Mouse (Mus musculus): ENCODE measurements at regions not wholly inside any gene's neighbourhood (a gene's known extent, or its start where the extent isn't known, plus 50 kb on each side); places are given as distances from the start of the nearest gene placed in this dataset.
"Not testable (repeated sequence)": the region's sequence is repeated elsewhere in the genome, so short reads cannot be mapped to it uniquely, and the experiment has no call there.

DNA sequence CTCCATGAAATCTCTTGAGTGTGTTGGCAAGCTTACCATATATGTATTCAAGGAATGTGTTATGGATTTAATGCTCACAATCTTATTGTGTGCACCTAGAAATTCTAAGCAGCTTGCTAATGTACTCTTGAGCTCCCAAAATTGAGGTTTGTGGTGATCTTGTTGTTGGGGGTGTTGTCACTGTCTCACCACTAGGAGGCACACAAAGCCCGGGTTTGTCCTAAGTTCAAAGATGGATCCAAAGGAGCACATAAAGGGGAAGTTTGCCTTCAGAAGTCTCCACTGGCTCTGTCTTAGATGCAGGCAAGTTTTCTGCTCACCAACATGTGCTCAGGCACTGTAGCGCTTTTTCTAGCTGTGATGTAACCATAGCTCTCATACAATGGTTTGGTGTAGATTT is 151.8 kb downstream of the Mrgpra4 start:
- DNase-seq = peak; percentile 17

DNA sequence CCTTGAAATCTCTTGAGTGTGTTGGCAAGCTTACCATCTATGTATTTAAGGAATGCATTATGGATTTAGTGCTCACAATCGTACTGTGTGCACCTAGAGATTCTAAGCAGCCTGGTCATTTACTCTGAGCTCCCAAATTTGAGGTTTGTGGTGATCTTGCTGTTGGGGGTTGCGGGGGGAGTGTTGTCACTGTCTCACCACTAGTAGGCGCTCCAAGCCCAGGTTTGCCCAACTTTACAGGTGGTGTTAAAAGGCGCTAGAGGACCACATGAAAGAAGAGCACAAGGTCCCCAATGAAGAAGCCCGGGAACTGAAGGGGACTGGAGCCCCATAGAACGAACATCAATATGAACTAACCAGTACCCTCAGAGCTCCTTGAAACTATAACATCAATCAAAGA is 180.2 kb upstream of the Mrgpra3 start:
- no peak for DNase-seq

DNA sequence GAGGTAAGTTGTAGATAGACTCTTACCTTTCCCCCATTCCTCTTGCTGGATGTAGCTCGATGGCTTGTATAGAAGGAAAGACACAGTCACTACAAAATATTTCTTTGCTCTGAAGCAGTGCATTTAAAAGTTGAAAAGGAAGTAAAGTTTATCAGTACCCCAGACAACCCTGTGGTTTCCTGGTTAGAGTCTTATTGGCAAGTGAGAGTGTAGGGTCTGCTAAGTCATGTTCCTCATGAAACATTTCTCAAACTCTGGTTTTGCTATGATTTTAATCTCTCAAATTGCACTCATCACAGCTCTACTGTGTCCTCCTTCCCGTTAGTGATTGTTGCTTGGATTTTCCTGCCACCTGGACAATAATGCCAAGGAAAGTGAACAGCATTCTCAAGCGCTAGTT is 146.4 kb upstream of the Mrgpra3 start:
- no peak for DNase-seq

DNA sequence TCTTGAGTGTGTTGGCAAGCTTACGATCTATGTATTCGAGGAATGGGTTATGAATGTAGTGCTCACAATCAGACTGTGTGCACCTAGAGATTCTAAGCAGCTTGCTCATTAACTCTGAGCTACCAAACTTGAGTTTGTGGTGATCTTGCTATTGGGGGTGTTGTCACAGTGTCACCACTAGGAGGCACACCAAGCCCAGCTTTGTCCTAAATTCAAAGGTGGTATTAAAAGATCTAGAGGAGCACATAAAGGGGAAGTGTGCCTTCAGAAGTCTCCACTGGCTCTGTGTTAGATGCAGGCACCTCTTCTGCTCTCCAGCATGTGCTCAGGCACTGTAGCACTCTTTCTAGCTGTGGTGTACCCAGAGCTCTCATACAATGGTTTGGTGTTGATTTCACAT is 138.9 kb upstream of the Mrgpra3 start:
- DNase-seq = not testable (repeated sequence)

DNA sequence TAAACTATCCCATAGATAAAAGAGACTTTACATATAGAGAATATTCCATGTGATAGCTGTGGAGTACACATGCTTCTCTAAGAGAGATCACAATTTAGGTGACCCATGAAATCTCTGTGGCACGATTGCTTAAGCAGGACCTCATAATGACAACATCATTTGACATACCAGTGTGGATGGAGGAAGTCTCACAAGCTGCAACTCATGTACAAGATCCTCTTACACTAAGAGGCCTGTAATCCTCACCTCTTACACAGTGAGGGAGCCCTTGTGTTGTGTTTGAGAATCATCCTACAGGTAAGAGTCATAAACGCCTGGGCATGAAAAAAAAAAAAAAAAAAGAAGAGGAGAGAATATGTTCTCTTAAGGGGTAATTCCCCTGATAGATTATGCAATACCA is 89.9 kb upstream of the Mrgpra3 start:
- no peak for DNase-seq

DNA sequence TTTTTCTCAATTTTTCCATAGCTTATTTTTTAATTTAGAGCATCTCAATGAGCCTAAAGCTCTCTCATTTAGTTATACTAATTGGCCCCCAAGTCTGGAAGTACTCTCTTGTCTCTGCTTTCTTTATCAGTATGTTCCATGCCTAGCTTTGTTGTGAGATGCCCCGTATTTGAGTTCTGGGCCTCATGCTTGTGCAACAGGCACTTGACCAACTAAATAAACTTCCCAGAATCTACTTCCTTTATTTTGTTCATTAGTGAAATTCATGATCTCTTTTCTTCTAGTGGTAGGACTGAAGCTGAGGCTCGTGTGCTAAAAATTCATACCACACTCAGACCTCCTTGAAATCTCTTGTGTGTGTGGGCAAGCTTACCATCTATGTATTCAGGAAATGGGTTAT is 75.8 kb upstream of the Mrgpra3 start:
- no peak for DNase-seq
